Mouse (Mus musculus) left cerebral cortex, adult 2 months (tissue): ENCODE results near the gene Ceacam16. TPM values are rescaled to one million over a fixed set of nuclear protein-coding genes. Genes with fewer than 3 reads are reported as not detected.

ENCODE experiments used
- DNase-seq, 2 experiments: peaks; one replicate each; pipeline ENCODE4 v3.0.0; 2021 to 2022; ENCODE audit warnings: low spot score in 2 of 2, mixed read lengths in 1 of 2; ENCODE audit errors: extremely low spot score in 1 of 2
- H3K27ac ChIP-seq: fragments of 200-600 bp; 2 replicates; pipeline ENCODE4 v1.8.1; 2022
- H3K4me3 ChIP-seq: fragments of 200-600 bp; 2 replicates; pipeline ENCODE4 v1.8.1; 2022
- CTCF ChIP-seq: fragments of 200-600 bp; IDR thresholded peaks from 2 replicates; pipeline ENCODE4 v1.8.1; 2022; ENCODE audit warnings: antibody characterized with exemption, mild to moderate bottlenecking, moderate library complexity
- intact Hi-C: fragments of 180-260 bp; cut with DNase I; formaldehyde crosslinking; loops from one replicate; pipeline ENCODE4 v1.15.1; 2025
- total RNA-seq, 2 experiments: library from RNA; stranded (reverse); gene quantifications; 2 replicates each; pipeline ENCODE4 v1.2.3; 2021

The Ceacam16 gene
- total RNA-seq, 2 experiments from 2014 or later: not detected

DNA sequence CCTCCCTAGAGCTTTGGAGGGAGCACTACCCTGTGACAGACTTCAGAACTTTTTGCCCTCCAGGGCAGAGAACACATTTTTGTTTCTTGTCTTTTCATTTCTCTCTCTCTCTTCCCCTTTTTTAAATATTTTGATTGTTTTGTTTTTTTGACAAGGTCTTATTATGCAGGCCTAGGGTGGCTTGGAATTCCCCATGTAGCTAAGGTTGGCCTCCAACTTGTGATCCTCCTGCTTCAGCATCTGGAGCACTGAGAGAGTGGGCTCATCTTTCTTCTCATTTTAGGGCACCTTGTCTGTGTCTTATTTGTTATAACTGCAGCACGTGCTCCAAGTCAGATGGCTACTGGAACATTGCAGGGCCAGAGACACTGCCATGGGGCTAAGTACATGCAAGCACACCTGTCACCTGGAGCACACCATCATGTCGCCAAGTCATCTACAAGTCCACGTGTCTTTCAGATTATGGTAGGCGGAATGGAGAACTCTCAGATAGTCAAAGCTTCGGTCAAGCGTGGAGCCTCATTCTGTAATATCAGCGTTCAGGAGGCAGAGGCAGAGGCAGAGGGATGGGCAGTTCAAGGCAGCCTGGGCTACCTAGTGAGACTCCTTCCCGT is 54.6 kb downstream of the Ceacam16 start:
- no peak overlapping the region for H3K27ac ChIP-seq
- no peak for TF ChIP-seq CTCF
- H3K4me3 ChIP-seq: no peak overlapping the region
- intact Hi-C loops: no loop called here
- no peak for DNase-seq

DNA sequence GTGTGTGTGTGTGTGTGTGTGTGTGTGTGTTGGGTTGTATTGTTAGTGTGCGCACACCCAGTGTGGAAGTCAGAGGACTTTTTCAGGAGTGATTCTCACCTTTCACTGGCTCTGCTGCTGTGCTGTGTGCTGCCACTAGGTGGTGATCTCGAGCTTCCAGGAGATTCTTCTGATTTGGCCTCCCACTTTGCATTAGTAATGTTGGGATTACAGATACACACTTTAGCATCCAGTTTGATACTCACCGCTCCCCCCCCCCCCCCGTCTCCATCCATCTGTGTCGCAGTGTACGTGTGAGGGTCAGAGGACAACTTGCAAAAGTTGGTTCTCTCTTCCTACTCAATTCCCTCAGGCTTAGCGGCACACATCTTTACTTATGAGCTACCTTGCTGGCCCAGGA is 58.1 kb downstream of the Ceacam16 start:
- intact Hi-C loops: loop anchor here (1.0 to 5.0 kb wide), 2 partner anchors 40 to 154 kb away; no protein-coding TSS in a partner anchor
- DNase-seq: peak; percentile 70 to 75
- H3K27ac ChIP-seq: no peak overlapping the region
- no peak overlapping the region for H3K4me3 ChIP-seq
- TF ChIP-seq CTCF: peak; percentile 72

Other genes with a start within 250 kb of the Ceacam16 start
- 1 to 10 TPM; 7.2 to 7.7 TPM for gene Relb, start 231.9 kb downstream of the Ceacam16 start, total RNA-seq
- 100 to 1,000 TPM; 137 to 139 TPM for gene Clptm1, start 196.3 kb downstream of the Ceacam16 start, total RNA-seq
- not detected for gene Apoc2, start 183.4 kb downstream of the Ceacam16 start, total RNA-seq
- not detected for gene Gm44805, start 179.9 kb downstream of the Ceacam16 start, total RNA-seq
- not detected for gene Apoc4, start 179.8 kb downstream of the Ceacam16 start, total RNA-seq
- gene Apoc1, start 168.6 kb downstream of the Ceacam16 start, total RNA-seq: 1 to 10 TPM; 3.5 to 3.7 TPM
- gene Apoe, start 162.1 kb downstream of the Ceacam16 start, total RNA-seq: 1,000 to 10,000 TPM; 1,824 to 1,912 TPM
- gene Tomm40, start 145.9 kb downstream of the Ceacam16 start, total RNA-seq: 100 to 1,000 TPM; 117 TPM
- 1 to 10 TPM; 7.9 to 8.2 TPM for gene Nectin2, start 110.8 kb downstream of the Ceacam16 start, total RNA-seq
- gene Bcam, start 90.3 kb downstream of the Ceacam16 start, total RNA-seq: 10 to 100 TPM; 12.2 to 15.1 TPM
- not detected for gene Cblc, start 64.5 kb downstream of the Ceacam16 start, total RNA-seq
- under 1 TPM; 0.56 to 0.77 TPM for gene Bcl3, start 38.5 kb downstream of the Ceacam16 start, total RNA-seq
- 1 to 10 TPM; 1.7 to 2.2 TPM for gene Gm19345, start 9.3 kb downstream of the Ceacam16 start, total RNA-seq
- gene Ceacam19, start 26.7 kb upstream of the Ceacam16 start, total RNA-seq: not detected
- 10 to 100 TPM; 14.6 to 14.8 TPM for gene Pvr, start 59.9 kb upstream of the Ceacam16 start, total RNA-seq
- not detected for gene Igsf23, start 89.5 kb upstream of the Ceacam16 start, total RNA-seq
- not detected for gene Ceacam20, start 104.1 kb upstream of the Ceacam16 start, total RNA-seq
- not detected for gene Nlrp9b, start 130.2 kb upstream of the Ceacam16 start, total RNA-seq
- not detected for gene Vmn1r91, start 238.4 kb upstream of the Ceacam16 start, total RNA-seq